Mouse (Mus musculus): ENCODE results near the gene Aloxe3. TPM values are rescaled to one million over a fixed set of nuclear protein-coding genes. Genes with fewer than 3 reads are reported as not detected.

Gene Aloxe3
- 0.82 TPM in 1 of 2 replicates, not detected in the other for polyA plus RNA-seq (2011; ENCODE audit: insufficient read depth, insufficient read length, low replicate concordance, missing spikeins)

GRCm38 (mm10) chr11:69125852-69125918, at the start of gene Aloxe3:
Gene Aloxe3 (plus strand): TSS chr11:69125896.
- Histone ChIP-seq H3K27ac (ENCODE audit: control insufficient read depth, insufficient read depth, low read depth, low read length, poor library complexity) (peak within 1 kb of the TSS; percentile 1; the same call in 1 of the 2 replicates), H3K4me1 (ENCODE audit: control insufficient read depth, insufficient read depth, low read length) (peaks cover 1% of the 10 kb centered on the region; the same call in 1 of the 2 replicates), H3K4me3 (replicated peaks; ENCODE audit: control insufficient read depth, low read depth, low read length) (peak within 1 kb of the TSS; percentile 69)
- WGBS = under 1% methylated on average over 3 of the region's 3 CpGs
- TF ChIP-seq CTCF (IDR thresholded peaks at IDR 0.05; ENCODE audit: control insufficient read depth, insufficient read depth, low read length) (no peak), POLR2A (IDR thresholded peaks at IDR 0.05; ENCODE audit: borderline replicate concordance, control insufficient read depth, low read depth, low read length) (no peak)

DNA sequence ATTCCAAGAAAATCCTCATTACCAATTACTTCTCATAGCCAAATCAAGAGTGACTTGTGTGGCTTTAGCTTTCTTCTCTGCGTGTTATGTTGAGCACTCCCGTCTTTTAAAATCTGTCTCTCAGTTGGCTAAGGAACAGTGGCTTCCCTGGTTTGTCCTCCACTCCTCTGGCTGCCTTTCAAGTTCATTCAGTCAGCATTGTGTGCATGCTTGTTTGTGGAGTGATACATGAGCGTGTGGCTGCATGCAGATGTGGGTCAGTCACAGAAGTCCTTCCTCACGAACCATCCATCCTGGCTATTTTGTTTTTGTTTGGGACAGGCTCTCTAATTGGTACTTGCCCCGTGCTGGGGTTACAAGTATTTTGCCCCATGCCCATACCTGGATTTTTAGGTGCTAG, 49.1 kb upstream of the Aloxe3 start:
- H3K27ac ChIP-seq (ENCODE audit: control insufficient read depth, insufficient read depth, low read depth, low read length, poor library complexity) = no peak overlapping the region
- H3K4me3 ChIP-seq (replicated peaks; ENCODE audit: control insufficient read depth, low read depth, low read length) = no peak overlapping the region
- 74% methylated on average over 5 of the region's 5 CpGs for WGBS
- TF ChIP-seq CTCF (IDR thresholded peaks at IDR 0.05; ENCODE audit: control insufficient read depth, insufficient read depth, low read length) = no peak
- peaks cover 3% of the 10 kb centered on the region; the same call in 1 of the 2 replicates for H3K4me1 ChIP-seq (ENCODE audit: control insufficient read depth, insufficient read depth, low read length)

- TF ChIP-seq POLR2A (IDR thresholded peaks at IDR 0.05; ENCODE audit: borderline replicate concordance, control insufficient read depth, low read depth, low read length) = no peak
- TF ChIP-seq CTCF (IDR thresholded peaks at IDR 0.05; ENCODE audit: control insufficient read depth, insufficient read depth, low read length) = no peak
- 88% methylated on average over 9 of the region's 9 CpGs for WGBS
- Histone ChIP-seq H3K4me1 (ENCODE audit: control insufficient read depth, insufficient read depth, low read length) (peaks cover 3% of the 10 kb centered on the region; the same call in 1 of the 2 replicates), H3K4me3 (replicated peaks; ENCODE audit: control insufficient read depth, low read depth, low read length) (no peak overlapping the region), H3K27ac (ENCODE audit: control insufficient read depth, insufficient read depth, low read depth, low read length, poor library complexity) (no peak overlapping the region)
Observed at GRCm38 (mm10) chr11:69077316-69077715, 48.4 kb upstream of the Aloxe3 start.

DNA sequence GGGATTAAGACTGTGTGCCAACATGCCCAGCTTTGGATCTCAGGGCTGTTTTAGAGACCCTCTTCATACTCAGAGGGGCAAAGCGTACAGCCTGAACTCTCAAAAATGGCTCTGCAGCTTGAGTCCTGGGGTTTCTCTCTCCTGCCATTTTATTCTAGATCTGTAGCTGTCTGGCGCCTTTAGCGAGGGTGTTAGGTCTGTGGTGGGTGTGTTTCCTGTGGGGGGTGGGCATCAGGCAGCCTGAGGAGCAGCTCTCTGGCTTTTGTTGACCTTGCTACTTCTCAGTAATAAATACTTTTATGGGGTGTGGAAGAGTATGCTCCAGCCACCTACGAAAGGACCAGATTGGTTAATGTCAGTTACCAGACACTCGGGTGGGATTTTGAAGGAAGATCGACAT, 47.7 kb upstream of the Aloxe3 start:
- Histone ChIP-seq H3K27ac (ENCODE audit: control insufficient read depth, insufficient read depth, low read depth, low read length, poor library complexity) (no peak overlapping the region), H3K4me1 (ENCODE audit: control insufficient read depth, insufficient read depth, low read length) (peaks cover 3% of the 10 kb centered on the region; the same call in 1 of the 2 replicates), H3K4me3 (replicated peaks; ENCODE audit: control insufficient read depth, low read depth, low read length) (no peak overlapping the region)
- TF ChIP-seq CTCF (IDR thresholded peaks at IDR 0.05; ENCODE audit: control insufficient read depth, insufficient read depth, low read length) (no peak), POLR2A (IDR thresholded peaks at IDR 0.05; ENCODE audit: borderline replicate concordance, control insufficient read depth, low read depth, low read length) (no peak)
- WGBS = 83% methylated on average over 6 of the region's 6 CpGs

GRCm38 (mm10) chr11:69078805-69079438, 46.8 kb upstream of the Aloxe3 start:
- Histone ChIP-seq H3K4me3 (replicated peaks; ENCODE audit: control insufficient read depth, low read depth, low read length) (no peak overlapping the region), H3K4me1 (ENCODE audit: control insufficient read depth, insufficient read depth, low read length) (peaks cover 3% of the 10 kb centered on the region; the same call in 1 of the 2 replicates), H3K27ac (ENCODE audit: control insufficient read depth, insufficient read depth, low read depth, low read length, poor library complexity) (no peak overlapping the region)
- no peak for TF ChIP-seq POLR2A (IDR thresholded peaks at IDR 0.05; ENCODE audit: borderline replicate concordance, control insufficient read depth, low read depth, low read length)
- no peak for TF ChIP-seq CTCF (IDR thresholded peaks at IDR 0.05; ENCODE audit: control insufficient read depth, insufficient read depth, low read length)
- WGBS = 42% methylated on average over 5 of the region's 5 CpGs

- 68% methylated on average over 15 of the region's 15 CpGs for WGBS
- no peak overlapping the region for H3K27ac ChIP-seq (ENCODE audit: control insufficient read depth, insufficient read depth, low read depth, low read length, poor library complexity)
- TF ChIP-seq POLR2A (IDR thresholded peaks at IDR 0.05; ENCODE audit: borderline replicate concordance, control insufficient read depth, low read depth, low read length) = no peak
- TF ChIP-seq CTCF (IDR thresholded peaks at IDR 0.05; ENCODE audit: control insufficient read depth, insufficient read depth, low read length) = no peak
- H3K4me1 ChIP-seq (ENCODE audit: control insufficient read depth, insufficient read depth, low read length) = peaks cover 3% of the 10 kb centered on the region; the same call in 1 of the 2 replicates
- H3K4me3 ChIP-seq (replicated peaks; ENCODE audit: control insufficient read depth, low read depth, low read length) = no peak overlapping the region
Observed at GRCm38 (mm10) chr11:69080102-69080854, 45.4 kb upstream of the Aloxe3 start.

DNA sequence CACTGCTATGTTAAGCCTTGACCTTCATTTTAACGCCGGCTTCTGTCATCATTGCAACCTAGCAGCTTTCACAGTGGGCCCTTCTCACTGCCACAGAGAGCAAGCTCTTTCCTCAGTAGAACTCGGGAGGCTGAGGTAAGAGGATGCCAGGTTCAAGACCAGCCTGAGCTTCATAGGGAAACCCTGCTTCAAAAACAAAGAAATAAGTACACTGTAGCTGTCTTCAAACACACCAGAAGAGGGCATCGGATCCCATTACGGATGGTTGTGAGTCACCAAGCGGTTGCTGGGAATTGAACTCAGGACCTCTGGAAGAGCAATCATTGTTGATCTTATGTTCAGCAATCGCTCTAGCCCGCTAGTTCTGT, 44.9 kb upstream of the Aloxe3 start:
- Histone ChIP-seq H3K4me3 (replicated peaks; ENCODE audit: control insufficient read depth, low read depth, low read length) (no peak overlapping the region), H3K4me1 (ENCODE audit: control insufficient read depth, insufficient read depth, low read length) (peaks cover 3% of the 10 kb centered on the region; the same call in 1 of the 2 replicates), H3K27ac (ENCODE audit: control insufficient read depth, insufficient read depth, low read depth, low read length, poor library complexity) (no peak overlapping the region)
- WGBS = 83% methylated on average over 8 of the region's 8 CpGs
- TF ChIP-seq CTCF (IDR thresholded peaks at IDR 0.05; ENCODE audit: control insufficient read depth, insufficient read depth, low read length) = no peak
- no peak for TF ChIP-seq POLR2A (IDR thresholded peaks at IDR 0.05; ENCODE audit: borderline replicate concordance, control insufficient read depth, low read depth, low read length)

GRCm38 (mm10) chr11:69081613-69082012, 44.1 kb upstream of the Aloxe3 start:
- Histone ChIP-seq H3K27ac (ENCODE audit: control insufficient read depth, insufficient read depth, low read depth, low read length, poor library complexity) (no peak overlapping the region), H3K4me1 (ENCODE audit: control insufficient read depth, insufficient read depth, low read length) (peaks cover 3% of the 10 kb centered on the region; the same call in 1 of the 2 replicates), H3K4me3 (replicated peaks; ENCODE audit: control insufficient read depth, low read depth, low read length) (no peak overlapping the region)
- TF ChIP-seq POLR2A (IDR thresholded peaks at IDR 0.05; ENCODE audit: borderline replicate concordance, control insufficient read depth, low read depth, low read length) (no peak), CTCF (IDR thresholded peaks at IDR 0.05; ENCODE audit: control insufficient read depth, insufficient read depth, low read length) (no peak)
- WGBS = 87% methylated on average over 7 of the region's 7 CpGs

Data from bone marrow, adult 2 months (tissue).